Mouse (Mus musculus): ENCODE data around the gene Znrf3. TPM values are rescaled to one million over a fixed set of nuclear protein-coding genes. Genes with fewer than 3 reads are reported as not detected.

The Znrf3 gene
- polyA plus RNA-seq, 1 experiment from 2014 or later: 9.6 TPM

DNA sequence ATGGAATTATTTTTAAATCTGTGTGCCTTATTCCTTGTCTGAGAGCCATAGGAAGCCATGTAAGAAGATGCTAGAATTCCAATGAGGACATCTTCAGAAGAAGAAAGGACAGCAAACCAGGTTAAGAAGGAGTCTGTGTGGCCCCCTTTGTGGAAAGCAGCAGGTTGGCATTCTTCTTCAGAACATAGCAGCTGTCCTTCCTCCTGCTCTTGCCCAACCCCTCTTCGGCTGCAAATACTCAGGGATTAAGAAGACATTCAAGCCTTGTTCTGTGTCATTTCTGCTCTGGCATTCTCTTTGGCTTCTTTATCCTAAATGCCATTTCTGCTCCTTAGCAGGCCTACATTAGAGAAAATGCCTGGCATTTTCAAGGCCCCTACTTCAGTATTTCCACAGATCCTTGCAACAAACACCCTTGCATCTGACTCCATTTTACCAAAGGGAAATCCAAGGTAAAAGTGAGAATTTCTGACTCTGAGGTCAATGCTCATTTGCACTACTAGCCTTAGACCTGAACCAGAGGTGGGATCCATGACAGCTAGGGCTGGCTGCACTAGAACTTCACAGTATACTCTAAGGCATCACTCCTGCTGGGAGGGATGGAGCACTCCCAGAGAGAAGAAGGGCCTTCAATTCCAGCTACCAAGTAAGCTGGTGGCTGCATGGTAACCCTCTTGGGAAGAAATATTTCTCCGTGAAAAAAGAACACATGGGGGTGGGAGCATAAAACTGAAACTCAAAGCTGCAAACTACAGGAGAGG is 29.6 kb downstream of the Znrf3 start:
- no peaks in the 10 kb centered on the region for H3K27me3 ChIP-seq (replicated peaks)
- no peaks in the 10 kb centered on the region for H3K36me3 ChIP-seq
- ATAC-seq: no peak
- WGBS: 36% methylated on average over 2 of the region's 2 CpGs
- H3K9me3 ChIP-seq: no peaks in the 10 kb centered on the region
- H3K9ac ChIP-seq: no peak overlapping the region
- no peak overlapping the region for H3K4me3 ChIP-seq (replicated peaks)
- H3K4me1 ChIP-seq (replicated peaks): peaks cover 44% of the 10 kb centered on the region
- peak overlapping the region; percentile 72; the same call in 1 of the 2 replicates for H3K27ac ChIP-seq
- H3K4me2 ChIP-seq (replicated peaks): peak overlapping the region; percentile 25; the same call in 1 of the 2 replicates

DNA sequence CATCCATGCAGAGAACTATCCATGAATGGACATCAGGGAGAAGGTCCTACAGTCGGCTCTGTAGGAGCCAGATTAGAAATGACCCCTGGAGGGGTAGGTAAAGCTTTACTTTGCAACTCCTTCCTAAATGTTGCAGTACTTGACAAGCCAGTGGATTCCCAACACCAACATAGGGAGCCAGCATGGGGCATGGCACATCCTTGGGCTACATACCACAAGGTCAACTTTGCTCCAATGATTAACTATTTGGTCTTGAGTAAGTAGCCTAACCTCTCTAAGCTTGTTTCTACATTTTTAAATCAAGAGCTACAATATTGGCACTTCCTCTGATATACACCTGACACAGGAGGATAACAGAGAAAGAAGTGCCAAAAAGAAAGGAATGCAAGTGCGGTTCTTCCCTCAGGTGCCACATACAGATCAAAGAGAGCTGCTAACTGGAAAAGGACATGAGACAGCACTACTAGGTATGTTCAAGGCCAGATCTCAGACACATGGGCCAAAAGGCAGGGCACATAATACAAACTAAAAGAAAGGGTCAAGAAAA is 31.9 kb downstream of the Znrf3 start:
- no peaks in the 10 kb centered on the region for H3K9me3 ChIP-seq
- WGBS: 55% methylated on average over 2 of the region's 2 CpGs
- no peaks in the 10 kb centered on the region for H3K36me3 ChIP-seq
- H3K27ac ChIP-seq: no peak overlapping the region
- no peaks in the 10 kb centered on the region for H3K27me3 ChIP-seq (replicated peaks)
- no peak for ATAC-seq
- no peak overlapping the region for H3K4me3 ChIP-seq (replicated peaks)
- H3K4me1 ChIP-seq (replicated peaks): peaks cover 39% of the 10 kb centered on the region
- no peak overlapping the region for H3K9ac ChIP-seq
- H3K4me2 ChIP-seq (replicated peaks): no peak overlapping the region

DNA sequence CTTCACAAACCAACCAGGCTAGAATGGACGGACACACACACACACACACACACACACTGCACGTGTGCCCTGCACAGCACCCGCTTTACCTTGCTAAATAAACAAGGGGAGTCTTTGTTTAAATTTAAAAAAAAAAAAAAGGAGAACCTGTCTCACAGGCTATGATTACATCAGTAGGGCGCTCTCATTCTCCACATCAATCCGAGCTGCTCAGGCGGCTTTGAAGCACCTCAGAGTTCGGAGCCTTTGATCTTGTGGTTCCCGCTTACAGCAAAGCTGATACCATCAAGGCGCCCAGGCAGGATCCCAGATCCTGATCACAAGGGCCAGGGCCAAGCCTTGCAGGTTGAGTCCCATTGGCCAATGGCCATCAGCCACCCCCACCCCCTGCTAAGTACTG is 33.1 kb downstream of the Znrf3 start:
- H3K4me2 ChIP-seq (replicated peaks): peak overlapping the region; percentile 22; the same call in 1 of the 2 replicates
- no peaks in the 10 kb centered on the region for H3K36me3 ChIP-seq
- no peak overlapping the region for H3K4me3 ChIP-seq (replicated peaks)
- no peak overlapping the region for H3K9ac ChIP-seq
- no peak overlapping the region for H3K27ac ChIP-seq
- H3K27me3 ChIP-seq (replicated peaks): no peaks in the 10 kb centered on the region
- peak; percentile 83 for ATAC-seq
- peaks cover 35% of the 10 kb centered on the region for H3K4me1 ChIP-seq (replicated peaks)
- WGBS: 28% methylated on average over 9 of the region's 9 CpGs
- H3K9me3 ChIP-seq: no peaks in the 10 kb centered on the region

DNA sequence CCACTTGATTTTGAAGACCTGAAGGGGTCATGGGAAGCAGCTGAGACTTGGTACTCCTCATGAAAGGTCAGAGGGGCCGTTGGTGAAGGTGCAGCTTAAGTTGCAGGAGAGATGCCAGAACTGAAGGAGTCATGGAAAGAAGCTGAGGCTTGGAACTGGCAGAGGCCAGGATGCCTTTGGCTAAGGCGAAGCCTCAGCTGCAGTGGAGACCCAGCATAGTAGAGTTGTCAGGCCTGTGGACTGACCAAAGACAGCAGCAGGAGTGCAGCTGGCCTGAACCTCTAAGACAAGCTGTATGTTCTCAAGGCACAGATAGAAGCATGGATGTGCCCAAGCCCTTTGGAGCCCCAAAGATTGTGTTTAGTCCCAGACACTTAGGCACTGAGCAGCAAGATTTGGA is 40.5 kb downstream of the Znrf3 start:
- WGBS: 60% methylated on average over 2 of the region's 2 CpGs
- no peak for ATAC-seq
- Histone ChIP-seq H3K9ac (no peak overlapping the region), H3K4me1 (replicated peaks) (peaks cover 7% of the 10 kb centered on the region; the same call in 1 of the 2 replicates), H3K27ac (no peak overlapping the region), H3K27me3 (replicated peaks) (no peaks in the 10 kb centered on the region), H3K4me2 (replicated peaks) (no peak overlapping the region), H3K4me3 (replicated peaks) (no peak overlapping the region), H3K36me3 (no peaks in the 10 kb centered on the region), H3K9me3 (no peaks in the 10 kb centered on the region)

DNA sequence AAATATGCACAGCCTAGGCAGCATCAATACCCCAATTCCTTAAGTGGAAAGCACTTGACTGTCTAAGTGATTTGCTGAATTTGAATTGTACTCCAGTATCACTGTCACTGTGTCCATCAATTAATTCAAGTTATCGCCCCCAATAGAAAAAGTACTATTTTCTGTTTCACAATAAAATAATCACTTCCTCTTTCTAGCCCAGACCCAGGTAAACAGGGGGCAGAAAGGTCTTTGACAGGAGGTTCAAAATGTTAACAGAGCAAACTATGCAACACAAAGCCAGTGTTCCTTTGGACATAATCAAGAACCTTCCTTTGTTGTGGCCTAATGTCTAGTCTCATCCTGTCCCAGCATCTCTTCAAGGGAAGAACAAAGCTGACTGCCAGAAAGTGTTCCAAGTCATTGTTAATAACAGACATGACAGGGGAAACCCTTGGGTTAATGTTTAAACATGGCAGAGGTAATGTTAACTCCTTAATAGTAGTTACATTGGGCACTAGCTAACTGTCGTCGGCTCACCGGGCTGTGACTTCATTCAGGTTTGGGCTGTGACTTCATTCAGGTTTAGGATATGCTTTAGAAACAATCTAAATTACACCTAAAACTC is 42.4 kb downstream of the Znrf3 start:
- H3K27me3 ChIP-seq (replicated peaks): no peaks in the 10 kb centered on the region
- ATAC-seq: 0 out of 2 replicates have a peak, but pooled peaks have one; percentile 47
- 62% methylated on average over 4 of the region's 4 CpGs for WGBS
- H3K4me2 ChIP-seq (replicated peaks): no peak overlapping the region
- no peak overlapping the region for H3K9ac ChIP-seq
- no peak overlapping the region for H3K27ac ChIP-seq
- no peaks in the 10 kb centered on the region for H3K9me3 ChIP-seq
- peaks cover 9% of the 10 kb centered on the region; the same call in 1 of the 2 replicates for H3K4me1 ChIP-seq (replicated peaks)
- H3K36me3 ChIP-seq: no peaks in the 10 kb centered on the region
- H3K4me3 ChIP-seq (replicated peaks): no peak overlapping the region

DNA sequence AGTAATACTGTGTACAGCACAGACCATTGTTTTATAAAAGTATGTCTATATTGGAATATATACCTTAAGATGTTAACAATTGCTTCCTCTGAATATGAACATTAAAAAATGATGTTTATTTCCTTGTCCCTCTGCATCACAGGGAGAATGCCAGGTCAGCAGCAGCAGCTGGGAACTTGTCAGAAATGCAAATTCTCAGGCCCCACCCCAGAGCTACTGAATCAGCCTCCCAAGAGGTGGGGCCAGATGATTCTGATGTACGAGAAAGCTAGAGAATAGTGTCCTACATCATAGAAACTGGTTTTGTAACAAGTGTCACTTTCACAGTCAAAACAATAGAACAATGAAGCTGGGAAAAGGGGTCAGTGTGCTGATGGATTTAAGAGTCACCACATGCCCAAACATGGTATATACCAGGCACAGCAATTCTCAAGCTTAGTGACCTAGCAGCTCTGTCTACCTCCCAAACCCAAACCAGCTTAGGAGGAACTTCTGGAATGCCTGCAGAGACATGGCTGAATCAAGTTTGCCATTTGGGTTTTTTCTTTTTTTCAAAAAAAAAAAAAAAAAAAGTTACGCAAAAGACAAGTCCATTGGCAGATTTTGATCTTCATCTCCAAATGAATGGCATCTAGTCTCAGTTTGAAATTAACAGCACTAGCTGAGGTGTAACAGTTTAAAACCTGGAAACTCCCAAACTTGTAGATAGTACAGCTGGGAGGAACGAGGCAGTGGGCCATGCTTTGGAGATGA is 46.2 kb downstream of the Znrf3 start:
- Histone ChIP-seq H3K9me3 (no peaks in the 10 kb centered on the region), H3K27me3 (replicated peaks) (no peaks in the 10 kb centered on the region), H3K4me2 (replicated peaks) (no peak overlapping the region), H3K4me1 (replicated peaks) (0 out of 2 replicates have a peak, but pooled peaks cover 2% of the 10 kb centered on the region), H3K4me3 (replicated peaks) (no peak overlapping the region), H3K9ac (no peak overlapping the region), H3K27ac (no peak overlapping the region), H3K36me3 (no peaks in the 10 kb centered on the region)
- 63% methylated on average over 3 of the region's 3 CpGs for WGBS
- no peak for ATAC-seq

DNA sequence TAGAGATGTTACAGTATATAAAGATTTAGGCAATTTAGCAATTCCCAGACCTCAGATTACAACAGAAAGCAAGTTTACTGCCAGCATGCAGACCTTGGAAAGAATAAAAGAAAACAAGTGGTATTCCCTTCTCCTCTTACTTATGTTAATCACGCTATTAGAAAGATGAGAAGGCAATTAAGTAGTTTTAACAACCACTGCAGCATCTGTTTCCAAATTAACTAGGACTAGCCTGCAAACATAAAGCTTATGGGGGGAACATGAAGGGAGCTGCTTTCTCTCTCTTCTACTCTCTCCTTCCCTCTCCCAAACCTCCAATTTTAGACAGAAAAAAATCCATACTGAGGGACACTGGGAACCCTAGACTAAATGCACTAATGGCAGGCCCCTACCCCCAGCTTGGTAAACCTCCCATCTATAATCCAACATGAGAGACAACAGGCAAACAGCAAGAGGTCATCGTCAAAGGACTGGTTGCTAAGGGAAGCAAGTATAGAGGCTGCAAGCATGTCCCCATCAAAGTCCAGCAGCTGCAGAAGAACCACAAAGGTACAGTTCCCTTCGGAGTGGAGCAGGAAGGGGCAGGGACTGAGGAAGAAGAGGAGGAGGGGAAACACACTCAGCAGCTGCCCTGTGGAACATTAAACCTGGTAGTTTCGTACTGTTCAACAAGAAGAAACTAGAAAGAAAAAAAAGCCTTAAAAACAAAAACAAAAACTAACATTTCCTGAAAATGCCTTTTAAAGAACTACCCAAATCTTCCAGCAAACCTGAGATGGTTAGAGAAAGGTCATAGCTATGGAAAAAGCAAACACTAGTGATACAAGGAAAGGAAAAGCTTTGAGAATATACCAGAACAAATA is 53.4 kb downstream of the Znrf3 start:
- no peak for ATAC-seq
- WGBS: 39% methylated on average over 4 of the region's 4 CpGs
- Histone ChIP-seq H3K27ac (no peak overlapping the region), H3K4me2 (replicated peaks) (no peak overlapping the region), H3K4me3 (replicated peaks) (no peak overlapping the region), H3K36me3 (no peaks in the 10 kb centered on the region), H3K27me3 (replicated peaks) (no peaks in the 10 kb centered on the region), H3K9ac (no peak overlapping the region), H3K9me3 (no peaks in the 10 kb centered on the region), H3K4me1 (replicated peaks) (0 out of 2 replicates have a peak, but pooled peaks cover 8% of the 10 kb centered on the region)

DNA sequence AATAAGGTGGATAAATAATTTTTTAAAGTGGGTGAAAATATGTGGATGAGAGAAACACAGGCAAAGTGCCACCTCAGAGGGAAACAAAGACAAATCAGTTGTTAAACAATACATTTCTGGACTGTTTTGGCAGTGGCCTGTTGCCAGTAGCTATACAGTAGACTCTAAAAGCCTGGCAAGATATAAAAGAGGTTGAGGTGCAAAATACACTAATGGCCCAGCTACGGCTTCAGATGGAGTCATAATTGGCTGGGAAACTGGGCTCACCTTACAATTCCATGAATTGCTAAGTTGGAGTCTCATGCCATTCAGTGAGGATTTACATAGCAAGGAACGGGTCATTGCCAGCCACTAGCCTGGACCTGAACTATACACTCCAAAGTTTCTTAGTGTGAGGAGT is 62.0 kb downstream of the Znrf3 start:
- WGBS: 85% methylated on average over 2 of the region's 2 CpGs
- Histone ChIP-seq H3K36me3 (no peaks in the 10 kb centered on the region), H3K4me1 (replicated peaks) (0 out of 2 replicates have a peak, but pooled peaks cover 4% of the 10 kb centered on the region), H3K9ac (no peak overlapping the region), H3K4me2 (replicated peaks) (no peak overlapping the region), H3K4me3 (replicated peaks) (no peak overlapping the region), H3K27me3 (replicated peaks) (no peaks in the 10 kb centered on the region), H3K27ac (no peak overlapping the region), H3K9me3 (no peaks in the 10 kb centered on the region)
- no peak for ATAC-seq

DNA sequence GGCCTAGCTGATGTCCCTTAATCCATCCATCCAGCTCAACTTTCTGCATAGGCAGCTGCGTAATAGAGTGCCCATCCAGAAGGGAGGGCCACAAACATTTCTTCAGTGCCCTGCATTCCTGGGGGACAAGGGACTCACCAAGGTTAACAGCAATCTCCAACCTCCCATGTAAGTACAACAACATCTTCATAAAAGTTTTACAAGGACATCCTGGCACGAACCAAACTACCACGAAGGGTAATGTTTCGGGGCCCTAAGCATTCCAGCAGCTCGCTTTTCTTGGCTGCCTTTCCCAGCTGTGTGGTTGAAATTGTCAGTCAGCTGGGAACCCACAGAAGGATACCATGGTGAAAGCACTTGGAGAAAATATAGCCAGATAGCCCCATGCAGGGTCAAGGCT is 63.4 kb downstream of the Znrf3 start:
- no peak overlapping the region for H3K9ac ChIP-seq
- no peak overlapping the region for H3K27ac ChIP-seq
- H3K4me1 ChIP-seq (replicated peaks): 0 out of 2 replicates have a peak, but pooled peaks cover 4% of the 10 kb centered on the region
- no peaks in the 10 kb centered on the region for H3K9me3 ChIP-seq
- H3K4me2 ChIP-seq (replicated peaks): no peak overlapping the region
- no peak overlapping the region for H3K4me3 ChIP-seq (replicated peaks)
- no peaks in the 10 kb centered on the region for H3K27me3 ChIP-seq (replicated peaks)
- H3K36me3 ChIP-seq: no peaks in the 10 kb centered on the region
- 81% methylated on average over 5 of the region's 5 CpGs for WGBS
- no peak for ATAC-seq

DNA sequence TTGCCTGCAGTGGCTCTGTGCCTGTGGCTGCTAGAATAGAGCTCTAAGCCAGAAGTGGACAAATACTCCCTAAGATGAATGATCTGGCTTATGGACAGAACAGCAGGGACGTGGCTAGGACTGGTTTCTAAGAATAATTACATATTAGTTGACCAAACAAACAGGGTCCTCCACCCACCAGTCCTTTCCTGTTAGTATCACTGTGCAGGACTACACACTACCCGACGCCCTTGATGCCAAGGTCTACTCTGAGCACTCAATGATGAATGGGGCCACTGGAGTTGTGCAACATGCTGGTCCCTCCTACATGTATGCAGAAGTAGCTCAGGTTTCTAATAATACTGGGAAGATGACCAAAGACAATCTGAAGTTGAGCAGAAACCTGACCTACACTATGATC is 64.4 kb downstream of the Znrf3 start:
- Histone ChIP-seq H3K27ac (no peak overlapping the region), H3K36me3 (no peaks in the 10 kb centered on the region), H3K9ac (no peak overlapping the region), H3K4me1 (replicated peaks) (0 out of 2 replicates have a peak, but pooled peaks cover 4% of the 10 kb centered on the region), H3K9me3 (no peaks in the 10 kb centered on the region), H3K4me2 (replicated peaks) (no peak overlapping the region), H3K27me3 (replicated peaks) (no peaks in the 10 kb centered on the region), H3K4me3 (replicated peaks) (no peak overlapping the region)
- ATAC-seq: peak; percentile 58; the same call in 1 of the 2 replicates
- WGBS: 70% methylated on average over 3 of the region's 3 CpGs

DNA sequence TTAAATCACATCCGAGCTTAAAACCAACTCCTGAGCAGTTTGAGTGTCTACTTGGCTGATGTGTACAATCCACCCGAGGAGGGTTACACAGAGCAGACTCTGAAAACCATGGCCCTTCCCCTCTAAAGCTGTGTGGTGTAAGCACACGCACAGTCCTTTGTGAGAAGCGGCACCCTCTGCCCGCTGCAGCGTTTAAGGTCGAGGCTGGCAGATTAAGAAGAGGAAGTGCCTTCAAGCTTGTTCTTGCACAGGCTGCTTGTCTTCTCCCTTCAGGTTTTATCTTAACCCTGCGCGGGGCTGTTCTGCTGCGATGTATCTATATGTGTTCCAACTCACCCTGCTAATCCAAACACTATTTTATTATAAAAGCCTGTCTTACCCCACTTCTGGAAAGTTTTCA is 75.5 kb downstream of the Znrf3 start:
- ATAC-seq: no peak
- Histone ChIP-seq H3K4me2 (replicated peaks) (no peak overlapping the region), H3K27me3 (replicated peaks) (no peaks in the 10 kb centered on the region), H3K27ac (no peak overlapping the region), H3K4me3 (replicated peaks) (no peak overlapping the region), H3K9me3 (no peaks in the 10 kb centered on the region), H3K36me3 (no peaks in the 10 kb centered on the region), H3K4me1 (replicated peaks) (no peaks in the 10 kb centered on the region), H3K9ac (no peak overlapping the region)
- WGBS: 57% methylated on average over 10 of the region's 10 CpGs
